Mouse (Mus musculus) ovary, postnatal 10 days (tissue): ENCODE data around the gene Kif26b.

ENCODE experiments used
- DNase-seq: peaks from one replicate; pipeline ENCODE4 v3.0.0; 2022; ENCODE audit warnings: low spot score

Kif26b gene

GRCm38 (mm10) chr1:178590229-178591171 is 61.6 kb downstream of the Kif26b start:
- DNase-seq = no peak

- DNase-seq = no peak
Measured at GRCm38 (mm10) chr1:178597113-178597512, 68.2 kb downstream of the Kif26b start.

GRCm38 (mm10) chr1:178597757-178598156 is 68.8 kb downstream of the Kif26b start:
- DNase-seq = no peak

GRCm38 (mm10) chr1:178600851-178601569 is 72.1 kb downstream of the Kif26b start:
- DNase-seq = no peak

GRCm38 (mm10) chr1:178609151-178609775 is 80.3 kb downstream of the Kif26b start:
- no peak for DNase-seq

- DNase-seq = no peak
Measured at GRCm38 (mm10) chr1:178611512-178611911, 82.6 kb downstream of the Kif26b start.

- no peak for DNase-seq
Measured at GRCm38 (mm10) chr1:178621301-178621700, 92.4 kb downstream of the Kif26b start.

- no peak for DNase-seq
Measured at GRCm38 (mm10) chr1:178623889-178624288, 95.0 kb downstream of the Kif26b start.

GRCm38 (mm10) chr1:178626961-178627381 is 98.0 kb downstream of the Kif26b start:
- DNase-seq = no peak

- no peak for DNase-seq
Measured at GRCm38 (mm10) chr1:178630042-178630441, 101.1 kb downstream of the Kif26b start.

GRCm38 (mm10) chr1:178631863-178632262 is 102.9 kb downstream of the Kif26b start:
- no peak for DNase-seq

GRCm38 (mm10) chr1:178634359-178635085 is 105.6 kb downstream of the Kif26b start:
- no peak for DNase-seq

GRCm38 (mm10) chr1:178635470-178635869 is 106.5 kb downstream of the Kif26b start:
- DNase-seq = no peak

- no peak for DNase-seq
Measured at GRCm38 (mm10) chr1:178637293-178637692, 108.4 kb downstream of the Kif26b start.

- DNase-seq = no peak
Measured at GRCm38 (mm10) chr1:178639951-178640350, 111.0 kb downstream of the Kif26b start.

GRCm38 (mm10) chr1:178640719-178641455 is 112.0 kb downstream of the Kif26b start:
- DNase-seq = no peak

- no peak for DNase-seq
Measured at GRCm38 (mm10) chr1:178641788-178642187, 112.9 kb downstream of the Kif26b start.

GRCm38 (mm10) chr1:178644954-178645353 is 116.0 kb downstream of the Kif26b start:
- no peak for DNase-seq

- DNase-seq = no peak
Measured at GRCm38 (mm10) chr1:178646589-178646988, 117.7 kb downstream of the Kif26b start.

GRCm38 (mm10) chr1:178655525-178655924 is 126.6 kb downstream of the Kif26b start:
- DNase-seq = no peak

GRCm38 (mm10) chr1:178661035-178661434 is 132.1 kb downstream of the Kif26b start:
- DNase-seq = no peak
